Mouse (Mus musculus) spleen, postnatal 10 days (tissue): Measurements from ENCODE around the gene Sec61g.
A peak's percentile ranks its signal among the peaks of the same experiment; 100 is the strongest.
"Not testable (repeated sequence)": the region's sequence is repeated elsewhere in the genome, so short reads cannot be mapped to it uniquely, and the experiment has no call there.

Experiments
- DNase-seq, 2 experiments: peaks; one replicate each; pipeline ENCODE4 v3.0.0; 2021 to 2022; ENCODE audit warnings: low spot score in 2 of 2

The Sec61g gene

GRCm38 (mm10) chr11:16508052-16508654, at the start of gene Sec61g:
Sec61g (minus strand) TSS chr11:16508484.
- DNase-seq = peak; percentile 86 to 93

DNA sequence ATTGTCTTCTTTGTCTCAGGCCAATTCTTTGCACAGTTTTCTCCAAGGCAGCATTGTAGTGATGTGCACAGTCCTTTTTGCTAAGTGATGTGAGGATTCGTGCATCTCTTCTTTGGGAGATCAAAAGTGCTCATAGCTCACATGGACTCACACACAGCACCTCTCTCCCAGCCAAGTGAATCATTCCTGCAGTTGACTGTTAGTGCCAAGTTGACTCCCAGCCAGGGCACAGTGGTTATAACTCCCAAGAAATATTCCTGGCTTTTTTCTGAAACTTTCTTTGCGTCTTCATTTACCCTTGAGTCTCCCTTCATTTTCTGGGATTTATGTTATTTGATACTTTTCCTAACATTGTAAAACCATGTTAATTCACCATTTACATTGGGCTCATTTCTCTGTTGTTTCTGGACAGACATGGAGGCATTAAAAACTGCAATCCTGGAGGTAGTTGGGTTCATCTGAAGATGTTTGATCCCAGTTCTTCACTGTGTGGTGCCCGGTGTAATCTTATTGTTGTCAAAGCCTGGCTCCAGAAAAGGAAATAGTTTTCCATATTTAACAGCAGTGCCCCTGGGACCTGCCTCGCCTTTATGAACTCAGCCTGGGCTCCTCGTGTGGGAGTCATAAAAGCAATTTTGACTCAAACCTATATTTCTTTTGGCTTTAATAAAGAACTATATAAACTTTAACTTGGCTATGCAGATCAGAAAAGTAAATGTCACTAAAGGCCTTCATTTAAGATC, 38.3 kb upstream of the Sec61g start:
- DNase-seq = no peak

GRCm38 (mm10) chr11:16537379-16537778, 29.1 kb upstream of the Sec61g start:
- no peak for DNase-seq

DNA sequence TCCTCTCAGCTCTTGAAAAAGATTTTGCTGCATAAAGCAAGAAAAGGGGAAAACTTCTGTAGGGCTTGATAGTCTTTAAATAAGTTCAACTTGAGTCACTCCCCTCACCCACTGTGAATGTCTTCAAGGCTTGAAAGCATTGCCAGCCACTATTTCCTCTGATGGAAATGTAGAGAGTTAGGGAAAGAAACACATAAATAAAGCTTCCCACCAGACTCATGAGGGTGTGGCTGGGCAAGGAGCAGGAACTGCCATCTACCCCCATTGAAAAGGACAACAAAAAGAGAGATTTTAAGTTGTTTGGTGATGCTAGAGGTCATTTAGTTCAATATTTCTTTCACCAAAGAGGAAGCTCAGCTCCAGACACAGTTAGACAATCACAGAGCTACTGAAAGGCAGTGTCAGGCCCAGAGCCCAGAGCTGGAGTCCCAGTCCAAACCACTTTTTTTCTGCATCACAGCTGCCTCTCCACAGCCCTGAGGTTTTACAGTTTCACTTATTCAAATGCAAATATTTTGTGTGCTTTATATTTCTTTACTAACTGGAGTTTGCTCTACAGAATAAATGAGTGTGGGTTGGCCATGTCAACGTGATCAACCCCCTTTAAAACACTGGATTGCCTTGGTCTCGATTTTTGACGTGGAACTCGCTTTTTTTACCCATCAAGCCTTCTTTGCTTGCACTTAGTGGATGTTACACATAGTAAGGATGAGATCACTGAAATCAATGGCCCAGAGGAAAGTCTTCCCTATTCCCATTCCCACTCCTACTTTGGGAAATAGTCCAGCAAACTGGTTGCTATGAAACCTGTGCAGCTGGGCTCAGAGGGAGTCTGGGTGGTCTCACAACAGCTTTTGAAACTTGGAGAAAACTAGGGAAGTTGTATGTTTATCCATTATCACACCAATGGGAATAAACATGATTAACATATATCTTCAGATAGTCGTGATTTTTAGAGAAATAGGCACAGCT, 26.6 kb upstream of the Sec61g start:
- DNase-seq = no peak

GRCm38 (mm10) chr11:16532877-16533276, 24.6 kb upstream of the Sec61g start:
- DNase-seq = peak in 1 of 2 experiments; percentile 31

DNA sequence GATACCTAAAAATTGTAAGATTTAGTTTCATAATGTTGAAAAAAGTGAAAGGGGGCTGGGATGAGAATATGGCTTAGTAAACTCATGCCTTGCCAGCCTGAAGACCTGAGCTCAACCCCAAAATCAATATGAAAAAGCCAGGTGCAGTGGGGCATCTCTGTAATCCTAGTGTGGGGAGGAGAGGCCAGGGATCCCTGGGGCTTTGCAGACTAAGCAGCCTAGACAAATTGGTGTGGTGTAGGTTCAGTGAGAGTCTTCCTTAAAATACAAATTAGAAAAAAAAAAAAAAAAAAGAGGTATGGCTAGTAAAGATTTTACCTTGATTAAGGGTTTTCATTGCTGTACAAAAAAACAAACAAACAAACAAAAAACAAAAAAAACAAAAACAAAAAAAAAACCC, 20.6 kb upstream of the Sec61g start:
- DNase-seq = no peak

DNA sequence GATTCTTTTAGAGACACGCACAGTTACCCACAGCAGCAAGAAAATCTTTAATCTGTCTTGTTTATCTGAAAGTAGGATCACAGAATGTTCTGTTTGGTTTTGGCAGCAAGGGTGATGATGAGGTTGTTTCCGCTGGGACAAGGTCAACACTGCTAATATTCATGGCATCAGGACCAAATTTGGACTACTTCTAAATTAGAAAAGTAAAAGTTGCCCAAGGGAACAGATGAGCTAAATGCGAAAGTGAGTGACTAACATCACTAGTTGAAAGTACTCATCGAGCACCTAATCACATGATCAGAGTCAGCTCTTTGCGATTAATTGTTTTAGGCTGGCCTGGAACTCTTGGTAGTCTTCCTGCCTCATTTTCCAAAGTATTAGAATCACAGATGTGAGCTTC, 20.1 kb upstream of the Sec61g start:
- no peak for DNase-seq

GRCm38 (mm10) chr11:16527743-16528142, 19.5 kb upstream of the Sec61g start:
- DNase-seq = no peak

- DNase-seq = no peak
These were observed 18.2 kb upstream of the Sec61g start for GRCm38 (mm10) chr11:16526467-16526866.

GRCm38 (mm10) chr11:16525724-16526123, 17.4 kb upstream of the Sec61g start:
- DNase-seq = no peak

GRCm38 (mm10) chr11:16524917-16525640, 16.8 kb upstream of the Sec61g start:
- DNase-seq = no peak

GRCm38 (mm10) chr11:16515081-16515480, 6.8 kb upstream of the Sec61g start:
- not testable (repeated sequence) for DNase-seq

GRCm38 (mm10) chr11:16514221-16514620, 5.9 kb upstream of the Sec61g start:
- DNase-seq = not testable (repeated sequence)

DNA sequence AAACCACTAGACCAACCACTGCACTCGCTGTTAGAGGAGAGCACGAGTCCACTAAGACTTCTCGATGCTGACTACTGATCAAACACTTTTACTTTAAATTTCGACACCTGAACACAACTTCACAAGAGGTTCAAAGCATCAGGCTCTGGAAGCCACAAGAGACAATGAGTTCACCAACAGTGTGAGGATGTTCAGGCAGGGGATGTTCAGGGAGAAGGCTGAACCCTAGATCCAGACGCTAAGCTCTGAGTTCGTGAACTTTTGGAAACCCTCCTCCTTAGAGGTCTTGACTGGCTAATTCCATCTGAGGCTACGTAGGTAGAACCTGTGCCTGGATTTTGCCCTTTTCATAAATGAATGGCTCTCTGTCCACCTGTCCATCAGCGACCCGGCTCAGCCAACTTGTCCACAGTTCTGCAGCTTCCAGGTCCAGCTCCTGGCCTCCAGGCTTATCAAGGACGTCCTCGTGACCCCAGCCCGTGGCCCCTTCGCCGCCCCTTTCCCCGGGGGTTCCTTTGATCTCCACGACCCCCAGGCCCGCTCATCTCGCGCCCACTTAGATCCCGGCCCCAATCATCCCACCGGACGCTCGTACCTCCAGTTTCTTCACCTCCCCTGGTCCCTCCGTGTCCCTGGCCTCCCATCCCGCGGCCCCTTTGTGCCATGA, 766 bp downstream of the Sec61g start:
- DNase-seq = peak; percentile 20 to 45

GRCm38 (mm10) chr11:16505999-16506398, 2.3 kb downstream of the Sec61g start:
- DNase-seq = peak in 1 of 2 experiments; percentile 14

- peak in 1 of 2 experiments; percentile 31 for DNase-seq
These were observed 5.1 kb downstream of the Sec61g start for GRCm38 (mm10) chr11:16503150-16503549.

DNA sequence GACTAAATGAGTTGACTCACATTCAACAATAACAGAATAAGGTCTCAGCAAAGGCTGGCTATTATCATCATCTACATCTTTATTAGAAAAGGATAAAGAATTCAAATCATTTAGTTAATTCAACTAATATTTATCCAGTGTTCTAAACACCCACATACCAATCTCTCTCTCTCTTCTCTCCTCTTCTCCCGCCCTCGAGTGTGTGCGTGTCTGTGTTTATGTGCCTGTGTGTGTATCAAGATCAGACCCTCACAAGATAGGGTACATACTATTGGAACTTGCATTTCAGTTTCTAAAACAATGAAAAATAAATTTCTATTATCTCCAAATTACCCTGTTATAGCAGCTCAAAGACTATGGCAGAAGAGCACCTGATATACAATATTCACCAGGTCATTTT, 5.5 kb downstream of the Sec61g start:
- DNase-seq = no peak

GRCm38 (mm10) chr11:16498756-16499680, 9.3 kb downstream of the Sec61g start:
- no peak for DNase-seq
